Mouse (Mus musculus) cortical plate, adult 2 months (tissue): ENCODE measurements around the gene Gpd1l.

Experiments used
- CTCF ChIP-seq: fragments of 200-500 bp; IDR thresholded peaks from 2 replicates; pipeline ENCODE4 v1.5.1; 2011; ENCODE audit warnings: mild to moderate bottlenecking, control low read depth, low read length; ENCODE audit not compliant: insufficient read depth; ENCODE audit errors: extremely low read depth
- POLR2A ChIP-seq: fragments of 200-500 bp; IDR thresholded peaks from 2 replicates; pipeline ENCODE4 v1.6.1; 2011; ENCODE audit warnings: mild to moderate bottlenecking, low read length, control low read depth; ENCODE audit not compliant: insufficient read depth; ENCODE audit errors: extremely low read depth

- no peak for TF ChIP-seq CTCF
- TF ChIP-seq POLR2A = no peak
These were observed 444 bp upstream of the Gpd1l start for GRCm38 (mm10) chr9:114934231-114934630.
